Mouse (Mus musculus) MEL (cell line): ENCODE measurements around the gene Rex1bd. TPM values are rescaled to one million over a fixed set of nuclear protein-coding genes. Genes with fewer than 3 reads are reported as not detected.

Experiments
- DNase-seq: peaks from one replicate; pipeline ENCODE4 v3.0.0; 2011; ENCODE audit warnings: low read depth, low spot score
- H3K27ac ChIP-seq: 2 replicates; pipeline ENCODE4 v1.5.1; 2012; ENCODE audit warnings: low read depth, mild to moderate bottlenecking, control low read depth, low read length, moderate library complexity; ENCODE audit not compliant: control insufficient read depth
- H3K27me3 ChIP-seq, 2 experiments: fragments of 150-350 bp in 1 of 2; sonication (generic) in 1 of 2; 2 replicates each; pipeline ENCODE4 v1.6.1; 2012; ENCODE audit warnings: low read length in 2 of 2, mild to moderate bottlenecking in 2 of 2, improper control_type of control experiment in 1 of 2, moderate library complexity in 1 of 2; ENCODE audit not compliant: insufficient read depth in 2 of 2, control insufficient read depth in 1 of 2
- H3K36me3 ChIP-seq, 2 experiments: 2 replicates each; pipeline ENCODE4 v1.6.1; 2012 to 2014; ENCODE audit warnings: low read length in 2 of 2, improper control_type of control experiment in 1 of 2, inconsistent platforms in 1 of 2, mild to moderate bottlenecking in 1 of 2; ENCODE audit not compliant: insufficient read depth in 2 of 2, control insufficient read depth in 1 of 2
- H3K4me1 ChIP-seq, 2 experiments: fragments of 150-350 bp in 1 of 2; sonication (generic) in 1 of 2; 2 replicates each; pipeline ENCODE4 v1.6.1; 2012; ENCODE audit warnings: low read length in 2 of 2, improper control_type of control experiment in 1 of 2, mild to moderate bottlenecking in 1 of 2; ENCODE audit not compliant: insufficient read depth in 2 of 2, control insufficient read depth in 1 of 2
- H3K4me3 ChIP-seq, 2 experiments: fragments of 150-350 bp in 1 of 2; sonication (generic) in 1 of 2; 2 replicates each; pipeline ENCODE4 v1.5.1; 2012; ENCODE audit warnings: low read depth in 2 of 2, low read length in 2 of 2, mild to moderate bottlenecking in 2 of 2, moderate library complexity in 2 of 2, control low read depth in 1 of 2, improper control_type of control experiment in 1 of 2; ENCODE audit not compliant: control insufficient read depth in 1 of 2, insufficient read depth in 1 of 2
- H3K79me2 ChIP-seq: 2 replicates; pipeline ENCODE4 v1.6.1; 2012; ENCODE audit warnings: mild to moderate bottlenecking, low read length, moderate library complexity; ENCODE audit not compliant: control insufficient read depth, poor library complexity, insufficient read depth
- H3K9ac ChIP-seq: 2 replicates; pipeline ENCODE4 v1.6.1; 2012; ENCODE audit warnings: low read depth, mild to moderate bottlenecking, control low read depth, low read length, moderate library complexity; ENCODE audit not compliant: control insufficient read depth, poor library complexity, severe bottlenecking
- H3K9me3 ChIP-seq: fragments of 150-350 bp; sonication (generic); replicated peaks from 2 replicates; pipeline ENCODE4 v1.6.1; 2012; ENCODE audit warnings: mild to moderate bottlenecking, low read length, improper control_type of control experiment, moderate library complexity; ENCODE audit not compliant: insufficient read depth
- CHD1 ChIP-seq: IDR thresholded peaks from 2 replicates; pipeline ENCODE4 v1.6.1; 2012; ENCODE audit warnings: low read depth, mild to moderate bottlenecking, inconsistent platforms, low read length, improper control_type of control experiment
- CHD2 ChIP-seq: IDR thresholded peaks from 2 replicates; pipeline ENCODE4 v1.6.1; 2011; ENCODE audit warnings: low read length, improper control_type of control experiment
- ELF1 ChIP-seq: IDR thresholded peaks from 2 replicates; pipeline ENCODE4 v1.6.1; 2014; ENCODE audit warnings: low read depth, mild to moderate bottlenecking, inconsistent platforms, low read length, improper control_type of control experiment, moderate library complexity
- ETS1 ChIP-seq: IDR thresholded peaks from 2 replicates; pipeline ENCODE4 v1.6.1; 2012; ENCODE audit warnings: low read depth, mild to moderate bottlenecking, inconsistent platforms, low read length, improper control_type of control experiment, moderate library complexity
- GABPA ChIP-seq: IDR thresholded peaks from 2 replicates; pipeline ENCODE4 v1.6.1; 2012; ENCODE audit warnings: low read depth, mild to moderate bottlenecking, inconsistent platforms, low read length, improper control_type of control experiment, moderate library complexity
- GATA1 ChIP-seq: IDR thresholded peaks from 2 replicates; pipeline ENCODE4 v1.6.1; 2011; ENCODE audit warnings: low read depth, low read length, improper control_type of control experiment
- HCFC1 ChIP-seq: IDR thresholded peaks from 2 replicates; pipeline ENCODE4 v1.6.1; 2012; ENCODE audit warnings: low read depth, mild to moderate bottlenecking, inconsistent platforms, low read length, improper control_type of control experiment, moderate library complexity
- KAT2A ChIP-seq: conservative IDR thresholded peaks from 2 replicates; pipeline ENCODE4 v1.6.1; 2012; ENCODE audit warnings: low read depth, low read length, improper control_type of control experiment, inconsistent platforms
- MAFK ChIP-seq: IDR thresholded peaks from 2 replicates; pipeline ENCODE4 v1.6.1; 2011; ENCODE audit warnings: low read depth, mild to moderate bottlenecking, low read length, improper control_type of control experiment, borderline replicate concordance
- MAX ChIP-seq: IDR thresholded peaks from 2 replicates; pipeline ENCODE4 v1.6.1; 2011; ENCODE audit warnings: low read length, improper control_type of control experiment
- MEF2A ChIP-seq: IDR thresholded peaks from 2 replicates; pipeline ENCODE4 v1.6.1; 2014; ENCODE audit warnings: low read depth, mild to moderate bottlenecking, inconsistent platforms, low read length, improper control_type of control experiment; ENCODE audit not compliant: poor library complexity, insufficient replicate concordance, severe bottlenecking; ENCODE audit errors: extremely low read depth
- NELFE ChIP-seq: IDR thresholded peaks from 2 replicates; pipeline ENCODE4 v1.6.1; 2011; ENCODE audit warnings: low read depth, low read length, improper control_type of control experiment
- POLR2AphosphoS2 ChIP-seq: IDR thresholded peaks from 2 replicates; pipeline ENCODE4 v1.6.1; 2011; ENCODE audit warnings: low read length, improper control_type of control experiment
- POLR2AphosphoS5 ChIP-seq: IDR thresholded peaks from 2 replicates; pipeline ENCODE4 v1.6.1; 2012; ENCODE audit warnings: low read depth, borderline replicate concordance, mild to moderate bottlenecking, inconsistent platforms, low read length, moderate library complexity, mixed read lengths
- RAD21 ChIP-seq: IDR thresholded peaks from 2 replicates; pipeline ENCODE4 v1.6.1; 2011; ENCODE audit warnings: mild to moderate bottlenecking, low read depth, low read length, improper control_type of control experiment
- RCOR1 ChIP-seq: IDR thresholded peaks from 2 replicates; pipeline ENCODE4 v1.6.1; 2012; ENCODE audit warnings: low read depth, mild to moderate bottlenecking, inconsistent platforms, low read length, improper control_type of control experiment
- TBP ChIP-seq: IDR thresholded peaks from 2 replicates; pipeline ENCODE4 v1.8.0; 2011; ENCODE audit warnings: low read depth, low read length, improper control_type of control experiment
- USF2 ChIP-seq, 2 experiments: IDR thresholded peaks; 2 replicates each; pipeline ENCODE4 v1.6.1; 2011 to 2012; ENCODE audit warnings: improper control_type of control experiment in 2 of 2, low read length in 2 of 2, borderline replicate concordance in 1 of 2, inconsistent platforms in 1 of 2, low read depth in 1 of 2, mild to moderate bottlenecking in 1 of 2; ENCODE audit not compliant: insufficient read depth in 1 of 2
- ZKSCAN1 ChIP-seq: IDR thresholded peaks from 2 replicates; pipeline ENCODE4 v1.6.1; 2012; ENCODE audit warnings: low read depth, mild to moderate bottlenecking, inconsistent platforms, low read length, improper control_type of control experiment, moderate library complexity
- ZMIZ1 ChIP-seq: IDR thresholded peaks from 2 replicates; pipeline ENCODE4 v1.6.1; 2012; ENCODE audit warnings: low read depth, mild to moderate bottlenecking, inconsistent platforms, low read length, improper control_type of control experiment, moderate library complexity
- ZNF384 ChIP-seq: IDR thresholded peaks from 2 replicates; pipeline ENCODE4 v1.6.1; 2012; ENCODE audit warnings: low read depth, mild to moderate bottlenecking, inconsistent platforms, low read length, improper control_type of control experiment
- polyA plus RNA-seq, 2 experiments: library from polyadenylated mRNA; stranded (reverse) in 1 of 2; unstranded in 1 of 2; fragments of >175 nt in 1 of 2; fragments of >200 nt in 1 of 2; gene quantifications; 2 replicates each; pipeline versions ENCODE4 v1.2.1 to v1.2.4; 2012; ENCODE audit warnings: low replicate concordance in 2 of 2, low read depth in 1 of 2; ENCODE audit not compliant: insufficient read length in 2 of 2, insufficient read depth in 1 of 2, missing spikeins in 1 of 2
- total RNA-seq: library from RNA; depleted of rRNA; stranded (reverse); fragments of 300-350 nt; gene quantifications from 2 replicates; pipeline ENCODE4 v1.2.3, GENCODE M21; 2012

Gene Rex1bd
- total and polyA plus RNA-seq, 3 experiments = 145 to 204 TPM; not detected in 1

DNA sequence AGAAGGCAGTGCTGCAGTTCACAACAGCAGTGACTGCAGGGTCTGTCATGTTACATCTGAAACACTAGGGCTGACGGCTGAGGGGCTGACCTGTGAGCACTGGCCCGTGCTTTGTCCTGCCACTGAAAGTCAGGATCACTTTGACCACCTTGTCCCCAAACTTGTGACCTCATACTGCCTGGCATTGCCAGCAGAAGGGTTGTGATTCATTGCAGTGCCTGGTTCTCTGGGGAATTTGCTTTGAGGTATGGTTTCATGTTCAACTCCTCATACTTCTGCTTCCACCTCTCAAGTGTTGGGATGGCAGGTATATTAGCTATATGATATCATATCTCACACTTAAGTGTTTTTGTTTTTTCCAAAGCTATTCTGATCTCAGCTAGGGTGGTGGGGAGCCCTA, 29.1 kb upstream of the Rex1bd start:
- no peaks in the 10 kb centered on the region for H3K9me3 ChIP-seq
- no peaks in the 10 kb centered on the region for H3K36me3 ChIP-seq
- TF ChIP-seq CHD1 = no peak
- no peak for TF ChIP-seq NELFE
- TF ChIP-seq GATA1 = no peak
- no peak for TF ChIP-seq GABPA
- no peak for TF ChIP-seq ZKSCAN1
- TF ChIP-seq CHD2 = no peak
- no peak for TF ChIP-seq MAFK
- H3K27ac ChIP-seq = no peak overlapping the region
- peaks cover 15% of the 10 kb centered on the region for H3K79me2 ChIP-seq
- H3K4me3 ChIP-seq = no peak overlapping the region
- no peak for DNase-seq
- no peaks in the 10 kb centered on the region for H3K27me3 ChIP-seq
- no peak overlapping the region for H3K9ac ChIP-seq
- H3K4me1 ChIP-seq = peaks cover 0 to 4% of the 10 kb centered on the region in 2 experiments; a peak in 1 of 4 replicates

GRCm38 (mm10) chr8:70535221-70535620, 28.7 kb upstream of the Rex1bd start:
- Histone ChIP-seq H3K9me3 (no peaks in the 10 kb centered on the region), H3K27me3 (no peaks in the 10 kb centered on the region), H3K9ac (no peak overlapping the region), H3K4me1 (peaks cover 0 to 4% of the 10 kb centered on the region in 2 experiments; a peak in 1 of 4 replicates), H3K36me3 (peaks cover 0 to under 1% of the 10 kb centered on the region in 2 experiments; a peak in 2 of 4 replicates), H3K79me2 (peaks cover 12% of the 10 kb centered on the region)
- DNase-seq = no peak
- TF ChIP-seq ZNF384 (no peak), POLR2AphosphoS2 (no peak), ETS1 (no peak), USF2 (IDR thresholded peaks at IDR 0.05; ENCODE audit: borderline replicate concordance in 1 of 2, insufficient read depth in 1 of 2, low read depth in 1 of 2, low read length in 2 of 2) (no peak), CHD1 (no peak), KAT2A (no peak), ZKSCAN1 (no peak), TBP (no peak), RCOR1 (no peak), ELF1 (no peak), ZMIZ1 (no peak), RAD21 (no peak), MAX (no peak), POLR2AphosphoS5 (no peak), MEF2A (no peak), HCFC1 (no peak)
- TF ChIP-seq, all 39 proteins: peak for 0
- no peak overlapping the region for H3K27ac ChIP-seq
- no peak overlapping the region for H3K4me3 ChIP-seq
